Mouse (Mus musculus): Measurements from ENCODE around the gene Efcab2. TPM values are rescaled to one million over a fixed set of nuclear protein-coding genes. Genes with fewer than 3 reads are reported as not detected.

The Efcab2 gene
- polyA plus RNA-seq, 1 experiment: 2.7 TPM

DNA sequence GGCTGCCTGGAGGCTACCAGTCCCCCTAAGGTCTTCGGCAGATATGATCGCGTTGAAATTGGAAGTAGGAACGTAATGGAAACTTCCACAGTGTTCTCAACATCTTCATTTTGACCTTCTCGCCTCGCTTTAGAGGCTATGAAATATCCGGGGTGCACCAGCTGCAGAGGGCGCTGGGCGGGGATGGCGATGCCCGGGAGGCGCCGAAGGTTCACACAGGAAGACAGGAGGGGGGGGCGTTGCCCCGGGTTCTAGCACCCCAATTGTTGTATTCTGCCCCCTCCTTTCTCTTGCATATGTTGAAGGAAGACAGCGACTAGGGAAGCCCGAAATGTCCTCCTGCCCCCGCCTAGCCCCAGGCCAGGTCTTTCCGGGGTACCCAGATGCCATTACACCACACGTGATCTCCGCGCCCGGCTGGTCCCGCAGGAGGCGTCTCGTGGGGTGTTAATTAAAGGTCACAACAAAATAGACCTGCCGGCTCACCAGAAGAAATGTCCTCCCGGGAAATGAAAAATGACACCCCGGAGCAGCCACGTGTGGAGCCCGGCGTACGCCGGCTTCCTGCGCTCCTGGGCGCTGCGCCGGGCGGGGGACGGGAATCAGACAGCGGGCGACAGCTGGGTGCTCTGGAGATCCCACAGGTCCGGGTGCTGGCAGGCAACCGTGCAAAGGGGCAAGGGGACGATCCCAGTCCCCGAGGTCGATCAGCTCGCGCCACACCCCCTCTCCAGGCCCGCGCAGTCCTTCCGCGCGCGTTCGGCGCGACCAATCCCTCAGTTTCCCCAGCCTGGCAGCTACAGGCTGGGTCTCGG, 121.9 kb downstream of the Efcab2 start:
- peak overlapping the region; percentile 53 for H3K27ac ChIP-seq (ENCODE audit: insufficient read depth, low read length)

DNA sequence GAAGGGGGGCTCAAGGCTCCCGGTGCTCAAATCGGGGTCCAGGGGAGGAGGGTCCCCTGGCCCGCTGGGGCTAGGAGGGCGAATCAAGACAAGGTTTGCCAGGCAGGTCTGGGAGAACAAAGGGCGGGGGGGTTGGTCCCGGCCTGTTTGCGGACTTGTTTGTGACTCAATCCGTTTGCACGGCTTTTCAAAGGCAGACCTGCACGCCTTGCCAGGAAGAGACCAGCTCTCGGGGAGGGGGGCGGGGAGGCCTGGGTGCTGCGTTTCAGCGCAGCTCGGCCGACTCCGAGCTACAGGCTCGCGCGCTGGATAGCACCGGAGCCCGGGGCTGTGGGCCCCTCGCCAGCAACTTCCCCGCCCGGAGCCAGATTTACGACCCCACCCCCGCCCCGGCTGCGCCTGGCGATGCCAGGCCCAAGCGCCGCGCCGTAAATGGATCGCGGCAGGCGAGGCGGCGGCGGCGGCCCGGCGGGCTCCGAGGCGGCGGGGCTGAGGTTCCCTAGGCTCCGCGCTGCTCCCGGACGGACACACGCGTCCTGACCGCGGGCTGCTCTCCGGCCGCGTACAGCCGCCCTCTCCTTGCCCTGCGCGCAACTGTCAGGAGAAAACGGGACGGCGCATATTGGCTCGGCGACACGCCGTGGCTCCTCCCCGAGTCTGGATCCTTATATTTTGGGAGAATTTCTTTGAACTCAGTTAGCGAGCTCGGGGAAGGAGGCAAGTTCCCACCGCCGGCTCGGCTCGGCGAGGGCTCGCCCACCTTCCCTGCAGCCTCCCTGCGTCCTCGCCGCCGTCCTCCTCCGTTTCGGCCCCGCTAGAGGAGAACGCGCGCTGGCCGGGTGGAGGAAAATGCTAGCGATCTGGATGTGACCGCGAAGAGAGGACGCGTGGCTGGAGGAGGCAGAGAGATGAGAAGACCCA, 122.8 kb downstream of the Efcab2 start, which contains the start of gene Kif26b:
TSS of gene Kif26b (plus strand) at position 695 of the 921 bp plus-strand sequence.
- H3K27ac ChIP-seq (ENCODE audit: insufficient read depth, low read length): peak within 1 kb of the TSS; percentile 53
- H3K4me3 ChIP-seq (ENCODE audit: insufficient read depth, low read length): peak within 1 kb of the TSS; percentile 56
- H3K4me1 ChIP-seq (ENCODE audit: control insufficient read depth, insufficient read depth, low read length): no peaks in the 10 kb centered on the region
- TF ChIP-seq POLR2A (IDR thresholded peaks at IDR 0.05; ENCODE audit: low read depth, low read length) (peak; percentile 91), CTCF (IDR thresholded peaks at IDR 0.05; ENCODE audit: borderline replicate concordance, insufficient read depth, low read length) (no peak)

More for the DNA sequence above, 121.9 kb downstream of the Efcab2 start:
- TF ChIP-seq CTCF (IDR thresholded peaks at IDR 0.05; ENCODE audit: borderline replicate concordance, insufficient read depth, low read length) (no peak), POLR2A (IDR thresholded peaks at IDR 0.05; ENCODE audit: low read depth, low read length) (0 out of 2 replicates have a peak, but pooled peaks have one; percentile 11)
- Histone ChIP-seq H3K4me1 (ENCODE audit: control insufficient read depth, insufficient read depth, low read length) (no peaks in the 10 kb centered on the region), H3K4me3 (ENCODE audit: insufficient read depth, low read length) (peak overlapping the region; percentile 56)

DNA sequence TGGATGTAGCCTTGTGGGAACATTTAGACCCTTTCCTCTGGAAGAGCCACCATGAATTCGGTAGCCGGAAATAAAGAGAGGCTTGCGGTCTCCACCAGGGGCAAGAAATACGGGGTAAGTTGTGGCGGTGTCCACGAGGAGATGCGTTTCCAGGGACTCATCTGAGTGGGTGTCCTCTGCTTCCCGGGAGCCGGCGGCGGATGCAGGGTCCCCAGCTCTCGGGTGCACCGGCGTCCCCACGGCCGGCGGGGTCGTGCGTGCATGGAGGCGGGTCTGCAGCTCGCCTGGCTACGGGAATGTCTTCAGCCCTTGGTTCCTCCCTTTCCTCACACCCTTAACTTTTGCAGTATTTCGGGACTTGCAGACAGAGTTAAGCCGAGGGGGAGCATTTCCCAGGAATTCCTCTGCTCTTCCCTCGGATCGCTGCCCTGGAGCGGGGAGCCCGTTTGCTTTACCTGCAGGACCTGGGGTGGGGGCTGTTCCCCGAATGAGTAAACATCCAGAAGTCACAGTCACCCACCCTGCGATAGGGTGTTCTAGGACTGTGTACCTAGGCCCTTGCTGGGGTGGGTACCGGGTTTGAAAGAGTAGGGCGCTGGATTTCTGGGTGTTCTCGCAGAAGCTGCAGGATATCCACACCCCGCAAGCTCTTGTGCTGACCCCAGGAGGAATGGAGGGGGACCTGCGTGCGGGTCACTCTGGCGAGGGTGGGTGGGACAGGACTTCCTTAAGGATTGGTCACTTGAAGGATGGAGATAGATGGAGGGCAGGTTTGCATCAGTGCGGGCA, 123.8 kb downstream of the Efcab2 start:
- Histone ChIP-seq H3K4me1 (ENCODE audit: control insufficient read depth, insufficient read depth, low read length) (no peaks in the 10 kb centered on the region; the same call in 1 of the 2 replicates), H3K4me3 (ENCODE audit: insufficient read depth, low read length) (peak overlapping the region; percentile 56), H3K27ac (ENCODE audit: insufficient read depth, low read length) (peak overlapping the region; percentile 53)
- TF ChIP-seq POLR2A (IDR thresholded peaks at IDR 0.05; ENCODE audit: low read depth, low read length) (no peak; the same call in 1 of the 2 replicates), CTCF (IDR thresholded peaks at IDR 0.05; ENCODE audit: borderline replicate concordance, insufficient read depth, low read length) (no peak)

- no peaks in the 10 kb centered on the region; the same call in 1 of the 2 replicates for H3K4me1 ChIP-seq (ENCODE audit: control insufficient read depth, insufficient read depth, low read length)
- peak overlapping the region; percentile 56 for H3K4me3 ChIP-seq (ENCODE audit: insufficient read depth, low read length)
- H3K27ac ChIP-seq (ENCODE audit: insufficient read depth, low read length): no peak overlapping the region
These were observed 124.6 kb downstream of the Efcab2 start for GRCm38 (mm10) chr1:178530301-178531078.

More at GRCm38 (mm10) chr1:178530301-178531078, 124.6 kb downstream of the Efcab2 start:
- TF ChIP-seq CTCF (IDR thresholded peaks at IDR 0.05; ENCODE audit: borderline replicate concordance, insufficient read depth, low read length): peak; percentile 32; the same call in 1 of the 2 replicates
- TF ChIP-seq POLR2A (IDR thresholded peaks at IDR 0.05; ENCODE audit: low read depth, low read length): no peak; the same call in 1 of the 2 replicates

Other genes starting within 250 kb of the Efcab2 start
- 47.1 and 54.9 TPM in 2 replicates for gene Desi2, start 218.7 kb upstream of the Efcab2 start, polyA plus RNA-seq (2011; ENCODE audit: insufficient read length, low read depth, missing spikeins)
- 55.7 and 66.8 TPM in 2 replicates for gene Cox20, start 87.0 kb upstream of the Efcab2 start, polyA plus RNA-seq (2011; ENCODE audit: insufficient read length, low read depth, missing spikeins)
- gene Hnrnpu, start 68.3 kb upstream of the Efcab2 start, polyA plus RNA-seq (2011; ENCODE audit: insufficient read length, low read depth, missing spikeins): 522 and 619 TPM in 2 replicates
- 38.9 and 61.3 TPM in 2 replicates for gene Kif26b, start 123.0 kb downstream of the Efcab2 start, polyA plus RNA-seq (2011; ENCODE audit: insufficient read length, low read depth, missing spikeins)